Mouse (Mus musculus) intestine, embryonic 15.5 days (tissue): ENCODE measurements around the gene Grhl1. TPM values are rescaled to one million over a fixed set of nuclear protein-coding genes. Genes with fewer than 3 reads are reported as not detected.

Experiments
- ATAC-seq: fragments of 200-750 bp; cut with Nextera tagmentation; 2 replicates; pipeline ENCODE4 v1.8.0; 2017; ENCODE audit warnings: moderate TSS enrichment, moderate library complexity
- H3K27ac ChIP-seq: fragments of 300-500 bp; sonication (generic); 2 replicates; pipeline ENCODE4 v1.5.1; 2015; ENCODE audit warnings: mild to moderate bottlenecking, inconsistent platforms
- H3K27me3 ChIP-seq: fragments of 300-500 bp; sonication (generic); replicated peaks from 2 replicates; pipeline ENCODE4 v1.6.1; 2015; ENCODE audit warnings: inconsistent platforms
- H3K36me3 ChIP-seq: fragments of 300-500 bp; sonication (generic); 2 replicates; pipeline ENCODE4 v1.6.1; 2015; ENCODE audit warnings: inconsistent platforms
- H3K4me1 ChIP-seq: fragments of 300-500 bp; sonication (generic); replicated peaks from 2 replicates; pipeline ENCODE4 v1.6.1; 2015; ENCODE audit warnings: inconsistent platforms
- H3K4me2 ChIP-seq: fragments of 300-500 bp; sonication (generic); replicated peaks from 2 replicates; pipeline ENCODE4 v1.6.1; 2015; ENCODE audit warnings: mild to moderate bottlenecking, inconsistent platforms
- H3K4me3 ChIP-seq: fragments of 300-500 bp; sonication (generic); replicated peaks from 2 replicates; pipeline ENCODE4 v1.5.1; 2015; ENCODE audit warnings: inconsistent platforms
- H3K9ac ChIP-seq: fragments of 300-500 bp; sonication (generic); 2 replicates; pipeline ENCODE4 v1.6.1; 2015; ENCODE audit warnings: inconsistent platforms
- H3K9me3 ChIP-seq: fragments of 300-500 bp; sonication (generic); 2 replicates; pipeline ENCODE4 v1.6.1; 2016; ENCODE audit warnings: inconsistent platforms
- WGBS: fragments of 180-500 bp; shearing (Covaris S2); methylation state at CpG from one replicate; pipeline ENCODE4 v1.1.7; 2015; 5-methylcytosine and 5-hydroxymethylcytosine counted together
- polyA plus RNA-seq: library from polyadenylated mRNA; unstranded; fragments of >200 nt; fragmentation: Nextera tagmentation; extraction: Ambion mirVana; gene quantifications from 2 replicates; pipeline ENCODE4 v1.2.1, GENCODE M21; 2015

Gene Grhl1
- polyA plus RNA-seq, 1 experiment from 2014 or later, result 0.83 TPM

DNA sequence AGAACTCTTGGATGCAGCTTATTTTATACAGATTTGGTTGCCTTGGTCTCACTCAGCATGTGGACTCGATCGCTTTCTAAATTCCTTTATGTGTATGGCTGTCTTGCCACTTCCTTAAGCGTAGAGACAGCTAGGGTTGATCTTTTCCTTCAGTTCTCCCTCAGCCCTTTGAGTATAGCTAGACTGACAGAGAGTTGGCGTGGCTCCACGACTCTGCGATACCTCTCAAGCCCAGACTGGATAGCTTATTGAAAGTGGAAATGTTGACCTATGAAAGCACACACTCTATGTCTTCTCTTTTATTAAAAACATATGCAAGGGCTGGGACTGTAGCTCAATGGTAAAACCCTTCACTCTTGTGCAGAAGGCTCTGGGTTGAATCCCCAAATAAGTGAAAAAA, 25.3 kb downstream of the Grhl1 start:
- no peak overlapping the region for H3K27ac ChIP-seq
- no peaks in the 10 kb centered on the region for H3K9me3 ChIP-seq
- H3K4me1 ChIP-seq, result peaks cover 6% of the 10 kb centered on the region; the same call in 1 of the 2 replicates
- ATAC-seq, result no peak
- H3K36me3 ChIP-seq, result no peaks in the 10 kb centered on the region
- no peak overlapping the region for H3K4me2 ChIP-seq
- no peak overlapping the region for H3K4me3 ChIP-seq
- no peak overlapping the region for H3K9ac ChIP-seq
- 79% methylated on average over 6 of the region's 6 CpGs for WGBS
- H3K27me3 ChIP-seq, result no peaks in the 10 kb centered on the region

DNA sequence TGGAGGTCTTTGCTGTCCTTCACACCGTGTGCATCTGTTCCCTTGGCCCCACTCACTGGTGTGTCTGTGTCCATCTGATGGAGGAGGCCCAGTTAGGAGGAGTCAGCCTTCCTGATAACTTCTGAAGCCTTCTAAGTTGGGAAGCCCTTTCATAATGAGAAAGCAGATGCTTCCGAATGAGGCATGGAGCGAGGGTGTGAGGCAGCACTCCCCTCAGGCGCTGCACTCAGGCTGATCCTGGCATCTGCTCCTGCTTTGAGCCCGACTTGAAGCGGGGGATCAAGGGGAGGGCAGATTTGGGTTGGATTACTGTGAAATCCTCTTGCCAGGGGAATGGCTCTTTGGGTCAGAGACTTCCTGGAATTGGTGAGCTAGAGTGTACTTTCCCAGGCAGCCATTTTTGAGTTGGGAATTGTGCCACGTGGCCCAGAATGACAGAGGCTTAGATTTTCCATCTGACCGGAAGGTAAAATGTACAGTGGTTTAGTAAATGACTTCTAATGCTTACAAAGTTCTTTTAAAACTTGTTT, 27.3 kb downstream of the Grhl1 start:
- Histone ChIP-seq H3K4me1 (no peaks in the 10 kb centered on the region), H3K9ac (no peak overlapping the region), H3K9me3 (no peaks in the 10 kb centered on the region), H3K27ac (no peak overlapping the region), H3K4me2 (no peak overlapping the region), H3K27me3 (no peaks in the 10 kb centered on the region), H3K36me3 (no peaks in the 10 kb centered on the region), H3K4me3 (no peak overlapping the region)
- WGBS, result 72% methylated on average over 8 of the region's 8 CpGs
- ATAC-seq, result no peak

DNA sequence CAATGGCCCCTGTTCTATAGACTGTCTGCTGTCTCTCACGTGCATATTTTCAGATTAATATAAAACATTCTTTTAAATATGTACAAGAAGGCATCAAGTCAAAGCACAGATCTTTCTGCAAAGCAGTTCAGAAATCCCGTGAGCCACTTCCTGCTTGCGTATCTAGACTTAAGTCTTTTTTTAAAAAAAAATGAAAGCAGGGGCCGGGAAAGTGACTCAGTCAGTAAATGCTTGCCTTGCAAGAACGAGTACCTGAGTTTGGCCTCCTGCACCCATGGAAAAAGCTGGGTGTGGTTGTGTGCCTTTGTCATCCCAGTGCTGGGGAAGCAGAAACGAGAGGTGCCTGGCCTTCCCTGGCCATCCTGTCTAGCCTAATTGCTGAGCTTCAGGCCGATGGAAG, 28.0 kb downstream of the Grhl1 start:
- H3K27ac ChIP-seq, result no peak overlapping the region
- no peak overlapping the region for H3K4me2 ChIP-seq
- H3K4me1 ChIP-seq, result no peaks in the 10 kb centered on the region
- no peaks in the 10 kb centered on the region for H3K36me3 ChIP-seq
- no peaks in the 10 kb centered on the region for H3K27me3 ChIP-seq
- no peaks in the 10 kb centered on the region for H3K9me3 ChIP-seq
- H3K9ac ChIP-seq, result no peak overlapping the region
- no peak overlapping the region for H3K4me3 ChIP-seq
- ATAC-seq, result no peak
- 83% methylated on average over 7 of the region's 7 CpGs for WGBS

DNA sequence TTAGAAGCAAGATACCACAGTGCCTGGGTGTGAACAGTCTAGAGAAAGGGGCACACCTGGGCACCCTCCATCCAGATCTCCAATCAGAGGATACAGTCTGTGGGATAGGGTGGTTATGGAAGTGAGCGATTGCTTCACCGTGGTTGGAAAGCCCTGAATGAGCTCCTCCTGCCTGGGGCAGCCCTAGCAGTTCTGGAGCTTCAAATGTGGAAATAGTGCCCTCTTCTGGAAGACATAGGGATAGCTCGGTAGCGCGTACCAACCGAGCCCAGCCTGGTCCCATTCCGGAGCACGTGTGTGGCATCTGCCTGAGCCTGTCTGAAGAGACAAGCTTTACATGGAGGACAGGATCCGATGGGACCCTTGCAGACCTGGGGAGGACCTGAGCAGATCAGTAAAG, 28.7 kb downstream of the Grhl1 start:
- no peaks in the 10 kb centered on the region for H3K9me3 ChIP-seq
- H3K9ac ChIP-seq, result no peak overlapping the region
- peak; percentile 83 for ATAC-seq
- H3K4me2 ChIP-seq, result no peak overlapping the region
- H3K27ac ChIP-seq, result no peak overlapping the region
- 4% methylated on average over 9 of the region's 9 CpGs for WGBS
- H3K27me3 ChIP-seq, result no peaks in the 10 kb centered on the region
- H3K4me3 ChIP-seq, result no peak overlapping the region
- H3K4me1 ChIP-seq, result no peaks in the 10 kb centered on the region
- H3K36me3 ChIP-seq, result no peaks in the 10 kb centered on the region

DNA sequence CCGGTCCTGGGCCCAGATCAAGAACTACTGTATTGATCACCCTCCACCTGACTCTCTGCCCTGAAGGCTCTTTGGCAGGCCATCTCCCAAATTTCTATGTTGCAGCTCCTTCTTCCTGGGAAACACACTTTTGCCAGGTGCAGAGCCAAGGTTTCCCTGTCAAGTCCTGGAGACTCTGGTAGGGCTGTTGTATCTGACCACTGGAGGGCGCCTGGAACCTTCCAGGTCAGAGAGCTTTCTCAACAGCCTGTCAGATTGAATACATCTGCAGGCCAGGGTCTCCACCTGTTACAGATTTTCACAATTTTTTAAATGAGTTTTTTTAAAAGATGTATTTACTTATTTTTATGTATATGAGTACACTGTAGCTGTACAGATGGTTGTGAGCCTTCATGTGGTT, 31.2 kb downstream of the Grhl1 start:
- 43% methylated on average over 2 of the region's 2 CpGs for WGBS
- ATAC-seq, result peak; percentile 70

DNA sequence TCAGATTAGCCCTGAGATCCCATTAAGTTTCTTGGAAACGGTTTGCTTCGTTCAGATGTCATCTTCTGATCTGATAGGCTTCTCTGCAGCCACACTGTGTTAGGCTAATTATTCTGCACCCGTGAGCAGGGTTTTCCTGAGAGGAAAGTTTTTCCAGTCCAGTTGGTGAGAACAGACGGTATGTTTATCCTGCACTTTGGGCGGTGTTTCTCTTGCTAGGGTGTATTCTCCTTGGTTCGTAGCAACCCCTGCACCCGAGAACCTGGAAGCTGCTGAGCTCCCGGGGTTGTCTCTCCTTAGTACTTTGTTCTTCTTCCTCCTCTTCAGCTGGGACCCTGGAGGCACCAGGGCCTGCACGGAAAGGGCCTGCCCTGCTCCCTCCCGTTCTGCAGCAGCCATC, 34.1 kb downstream of the Grhl1 start:
- no peaks in the 10 kb centered on the region for H3K27me3 ChIP-seq
- H3K9ac ChIP-seq, result no peak overlapping the region
- ATAC-seq, result no peak
- H3K27ac ChIP-seq, result no peak overlapping the region
- no peaks in the 10 kb centered on the region for H3K9me3 ChIP-seq
- no peak overlapping the region for H3K4me2 ChIP-seq
- WGBS, result 69% methylated on average over 10 of the region's 10 CpGs
- no peaks in the 10 kb centered on the region for H3K4me1 ChIP-seq
- no peak overlapping the region for H3K4me3 ChIP-seq
- H3K36me3 ChIP-seq, result no peaks in the 10 kb centered on the region

More for the DNA sequence above, 31.2 kb downstream of the Grhl1 start:
- no peaks in the 10 kb centered on the region for H3K27me3 ChIP-seq
- no peak overlapping the region for H3K9ac ChIP-seq
- no peak overlapping the region for H3K4me2 ChIP-seq
- no peaks in the 10 kb centered on the region for H3K4me1 ChIP-seq
- H3K9me3 ChIP-seq, result no peaks in the 10 kb centered on the region
- no peaks in the 10 kb centered on the region for H3K36me3 ChIP-seq
- no peak overlapping the region for H3K4me3 ChIP-seq
- no peak overlapping the region for H3K27ac ChIP-seq

DNA sequence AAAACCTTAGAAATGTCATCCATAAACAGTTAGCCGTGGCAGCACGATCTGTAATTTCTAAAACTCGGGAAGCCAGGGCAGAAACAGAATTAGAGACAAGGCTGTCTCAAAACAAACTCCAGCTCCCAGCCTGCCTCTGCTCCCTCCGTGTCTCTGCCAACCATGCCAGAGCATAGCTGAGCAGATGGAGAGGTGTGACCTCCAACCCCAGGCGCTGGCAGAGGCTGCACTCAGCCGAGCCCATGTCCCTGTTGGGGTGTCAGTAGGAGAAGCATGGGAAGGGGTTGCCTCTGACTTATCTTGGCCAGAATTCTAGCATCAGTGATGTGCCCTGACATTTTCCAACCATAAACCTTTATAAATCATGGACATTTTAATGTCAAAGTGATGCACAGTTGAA, 40.5 kb downstream of the Grhl1 start:
- Histone ChIP-seq H3K27me3 (no peaks in the 10 kb centered on the region), H3K36me3 (no peaks in the 10 kb centered on the region), H3K9me3 (no peaks in the 10 kb centered on the region), H3K9ac (no peak overlapping the region), H3K4me2 (no peak overlapping the region), H3K4me3 (no peak overlapping the region), H3K27ac (no peak overlapping the region), H3K4me1 (no peaks in the 10 kb centered on the region)
- 66% methylated on average over 6 of the region's 6 CpGs for whole genome bisulfite sequencing
- no peak for ATAC-seq

DNA sequence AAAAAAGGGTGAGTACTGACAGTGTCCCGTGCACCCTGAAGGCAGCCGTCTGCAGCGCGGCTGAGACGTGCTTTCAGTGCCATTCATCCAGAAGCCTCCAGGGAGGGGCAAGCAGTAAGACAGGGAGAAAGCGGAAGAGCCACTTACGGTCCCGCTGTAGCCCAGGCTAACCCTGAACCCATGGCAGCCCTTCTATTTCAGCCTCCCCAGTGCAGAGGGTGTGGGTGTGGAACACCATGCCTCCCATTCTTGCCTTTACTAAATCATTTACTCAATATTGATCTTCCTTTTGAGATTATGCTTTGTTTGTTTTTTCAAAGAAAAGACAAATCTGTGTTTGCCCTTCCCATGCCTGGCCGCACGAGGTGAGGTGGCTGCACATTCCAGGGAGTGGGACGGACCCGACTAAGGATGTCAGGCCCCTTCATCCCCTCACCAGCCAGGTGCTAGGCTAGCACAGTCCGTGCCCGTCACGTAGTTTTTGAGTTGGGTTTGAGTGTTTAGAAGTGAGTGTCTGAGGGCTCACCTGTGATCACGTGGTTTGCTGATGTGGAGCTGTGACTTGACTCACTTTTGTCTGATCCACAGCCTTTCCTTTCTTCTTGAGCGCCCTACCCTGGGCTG, 42.5 kb downstream of the Grhl1 start:
- Histone ChIP-seq H3K4me1 (no peaks in the 10 kb centered on the region), H3K27me3 (no peaks in the 10 kb centered on the region), H3K9me3 (no peaks in the 10 kb centered on the region), H3K27ac (no peak overlapping the region), H3K9ac (no peak overlapping the region), H3K36me3 (no peaks in the 10 kb centered on the region), H3K4me3 (no peak overlapping the region), H3K4me2 (no peak overlapping the region)
- WGBS, result 69% methylated on average over 17 of the region's 17 CpGs
- peak; percentile 57; the same call in 1 of the 2 replicates for ATAC-seq

DNA sequence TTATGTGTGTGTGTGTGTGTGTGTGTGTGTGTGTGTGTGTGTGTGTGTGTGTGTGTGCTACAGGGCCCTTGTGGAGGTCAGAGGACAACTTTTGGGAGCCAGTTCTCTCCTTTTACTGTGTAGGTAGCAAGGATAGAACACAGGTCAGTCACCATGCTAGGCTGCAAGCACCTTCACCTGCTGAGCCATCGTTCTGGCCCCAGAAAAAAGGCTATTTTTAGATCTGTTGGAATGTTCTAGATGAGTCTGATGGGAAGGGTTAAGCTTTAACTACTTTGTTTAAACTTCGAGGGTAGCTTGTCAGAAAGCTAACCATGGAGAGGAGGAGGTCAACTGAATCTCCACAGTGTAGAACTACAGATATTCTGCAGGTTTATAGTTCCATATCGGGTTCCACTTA, 43.1 kb downstream of the Grhl1 start:
- ATAC-seq, result no peak
- no peak overlapping the region for H3K4me2 ChIP-seq
- no peaks in the 10 kb centered on the region for H3K4me1 ChIP-seq
- no peak overlapping the region for H3K9ac ChIP-seq
- 54% methylated on average over 3 of the region's 3 CpGs for WGBS
- no peak overlapping the region for H3K27ac ChIP-seq
- H3K36me3 ChIP-seq, result no peaks in the 10 kb centered on the region
- H3K9me3 ChIP-seq, result no peaks in the 10 kb centered on the region
- H3K27me3 ChIP-seq, result no peaks in the 10 kb centered on the region
- H3K4me3 ChIP-seq, result no peak overlapping the region

DNA sequence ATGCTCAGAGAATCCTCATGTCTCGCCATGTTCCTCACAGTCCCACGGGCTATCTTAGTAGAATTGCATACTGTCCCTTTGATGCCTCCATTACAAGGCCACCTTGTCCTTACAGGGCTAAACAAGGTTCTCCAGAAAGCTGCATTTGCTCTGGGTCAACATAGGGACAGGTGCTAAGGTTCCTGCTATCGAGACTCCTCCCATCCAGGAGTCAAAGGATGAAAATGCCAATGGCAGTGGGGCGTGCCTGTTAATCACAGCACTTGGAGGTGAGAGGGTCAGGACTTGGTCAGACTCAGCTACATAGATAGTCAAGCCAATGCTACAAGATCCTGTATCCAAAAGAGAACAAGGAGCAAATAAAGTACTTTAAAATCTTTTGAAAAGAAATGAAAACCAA, 47.4 kb downstream of the Grhl1 start:
- H3K4me3 ChIP-seq, result no peak overlapping the region
- H3K27me3 ChIP-seq, result no peaks in the 10 kb centered on the region
- H3K4me1 ChIP-seq, result no peaks in the 10 kb centered on the region
- ATAC-seq, result no peak
- H3K9ac ChIP-seq, result no peak overlapping the region
- H3K9me3 ChIP-seq, result no peaks in the 10 kb centered on the region
- no peaks in the 10 kb centered on the region for H3K36me3 ChIP-seq
- no peak overlapping the region for H3K4me2 ChIP-seq
- WGBS, result 72% methylated on average over 4 of the region's 4 CpGs
- H3K27ac ChIP-seq, result no peak overlapping the region

DNA sequence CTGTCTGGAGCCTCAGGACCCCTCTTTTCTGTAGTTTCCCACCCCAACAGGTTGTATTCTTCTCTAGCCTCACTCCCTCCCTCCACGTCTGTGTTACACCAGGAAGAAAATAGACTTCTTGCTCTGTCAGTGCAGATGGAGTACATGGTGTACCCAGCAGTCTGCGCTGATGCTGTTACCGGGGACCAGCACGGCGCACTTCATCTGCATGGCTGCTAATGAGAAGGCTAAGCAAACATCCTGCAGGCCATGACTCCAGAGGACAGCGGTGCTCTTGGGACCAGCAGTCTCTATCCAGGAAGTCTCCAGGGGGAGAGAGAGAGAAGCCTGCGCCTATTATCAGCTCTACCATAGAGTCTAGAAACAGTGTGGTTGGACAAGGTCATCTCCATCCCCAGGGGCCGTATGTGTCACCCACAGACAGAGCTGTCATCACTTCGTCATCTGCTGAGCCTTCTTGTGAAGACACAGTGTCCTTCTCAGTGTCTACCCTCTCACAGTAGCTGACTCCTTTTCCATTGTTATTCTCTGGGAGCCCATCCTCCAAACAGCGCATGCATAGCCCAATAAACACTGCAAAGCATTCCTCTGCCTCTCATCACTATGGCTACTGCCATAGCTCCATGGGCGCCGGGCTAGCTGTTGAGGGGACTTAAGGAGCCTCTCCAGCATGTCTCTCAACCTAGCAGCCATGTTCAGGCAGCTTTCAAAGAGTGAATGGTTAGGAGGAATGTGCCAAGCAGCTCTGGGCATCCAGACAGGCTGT, 51.6 kb downstream of the Grhl1 start:
- 66% methylated on average over 12 of the region's 12 CpGs for WGBS
- no peak overlapping the region for H3K9ac ChIP-seq
- H3K9me3 ChIP-seq, result no peaks in the 10 kb centered on the region
- H3K4me2 ChIP-seq, result no peak overlapping the region
- no peak overlapping the region for H3K27ac ChIP-seq
- no peak for ATAC-seq
- H3K36me3 ChIP-seq, result no peaks in the 10 kb centered on the region
- H3K4me1 ChIP-seq, result no peaks in the 10 kb centered on the region
- no peaks in the 10 kb centered on the region for H3K27me3 ChIP-seq
- H3K4me3 ChIP-seq, result no peak overlapping the region

DNA sequence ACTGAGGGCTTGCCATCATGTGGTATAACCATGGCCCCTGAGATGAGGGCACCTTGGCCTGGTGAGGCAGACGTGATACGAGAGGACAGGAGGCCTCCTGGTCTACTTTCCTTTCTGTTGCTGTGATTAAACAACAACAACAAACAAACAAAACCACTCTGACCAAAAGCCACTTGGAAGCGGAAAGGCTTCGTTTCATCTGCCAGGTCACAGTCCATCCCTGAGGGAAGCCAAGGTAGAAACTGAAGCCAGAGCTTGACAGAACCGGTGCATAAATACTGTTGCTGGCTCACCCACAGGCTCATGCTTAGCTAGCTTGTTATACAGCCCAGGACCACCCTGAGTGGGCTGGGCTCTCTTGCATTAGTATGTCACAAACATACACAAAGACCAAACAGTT, 54.3 kb downstream of the Grhl1 start:
- WGBS, result 86% methylated on average over 5 of the region's 5 CpGs
- Histone ChIP-seq H3K4me2 (no peak overlapping the region), H3K36me3 (no peaks in the 10 kb centered on the region), H3K9me3 (no peaks in the 10 kb centered on the region), H3K27me3 (no peaks in the 10 kb centered on the region), H3K27ac (no peak overlapping the region), H3K9ac (no peak overlapping the region), H3K4me1 (no peaks in the 10 kb centered on the region), H3K4me3 (no peak overlapping the region)
- no peak for ATAC-seq

DNA sequence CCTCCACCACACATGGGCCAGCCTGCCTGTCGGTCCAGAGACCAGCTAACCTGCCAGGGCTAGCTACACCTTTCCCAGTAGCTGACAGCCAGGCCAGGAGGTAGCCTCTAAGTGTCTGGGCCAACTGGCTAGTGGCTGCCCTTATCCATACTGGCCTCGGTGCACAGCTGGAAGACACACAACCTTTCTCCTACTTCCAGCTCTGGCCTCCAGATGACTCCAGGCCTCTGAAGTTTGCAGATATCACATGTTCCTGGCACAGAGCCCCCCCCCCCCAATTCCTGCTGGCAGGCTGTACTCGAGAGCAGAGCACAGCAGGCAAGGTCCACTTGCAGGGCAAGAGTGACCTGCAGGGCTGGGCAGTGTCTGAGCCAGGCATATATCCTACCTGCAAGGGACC, 55.1 kb downstream of the Grhl1 start:
- Histone ChIP-seq H3K9ac (no peak overlapping the region), H3K4me2 (no peak overlapping the region), H3K4me1 (no peaks in the 10 kb centered on the region), H3K9me3 (no peaks in the 10 kb centered on the region), H3K36me3 (no peaks in the 10 kb centered on the region), H3K27me3 (no peaks in the 10 kb centered on the region), H3K4me3 (no peak overlapping the region), H3K27ac (no peak overlapping the region)
- no peak for ATAC-seq
- 60% methylated on average over 3 of the region's 3 CpGs for WGBS
